ENCODE assay signal across 21 mouse cellular contexts in the genomic region with DNA sequence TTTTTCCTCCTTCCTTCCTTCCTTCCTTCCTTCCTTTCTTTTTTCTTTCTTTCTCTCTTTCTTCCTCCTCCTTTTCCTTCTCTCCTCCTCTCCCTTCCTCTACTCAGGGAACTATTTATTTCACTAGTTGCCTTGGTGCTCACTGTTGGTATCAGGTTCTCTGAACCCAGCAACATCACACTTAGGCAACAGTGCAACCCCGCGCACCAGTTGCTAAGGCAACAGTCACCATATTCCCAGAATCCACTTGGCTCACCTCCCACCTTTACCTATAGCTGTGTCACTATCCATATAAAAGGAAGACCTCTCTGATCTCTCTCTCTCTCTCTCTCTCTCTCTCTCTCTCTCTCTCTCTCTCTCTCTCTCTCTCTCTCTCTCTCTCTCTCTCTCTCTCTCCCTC. TPM values are rescaled to one million over a fixed set of nuclear protein-coding genes. Genes with fewer than 3 reads are reported as not detected.
"Had no signal": no experiment of that assay in that cellular context is flagged by ENCODE, and none has a peak within 500 bp of the region (broad histone marks: within the 10 kb centered on the region; RNA-seq: fewer than 3 reads in every experiment).

No protein-coding gene starts in this region.

RNA-seq across cellular contexts. Expression of a gene that starts 19.5 kb away (rescaled TPM):
- total RNA-seq: liver, adult 2 months; megakaryocyte progenitor cell, adult 5-6 weeks; megakaryocyte, adult 5-6 weeks; megakaryocyte-erythroid progenitor cell, adult 5-6 weeks; monocyte, adult 5-6 weeks had no signal
- polyA plus RNA-seq: limb, embryonic 10.5 days; limb, embryonic 12.5 days; limb, embryonic 15.5 days; liver, adult 2 months; liver, embryonic 11.5 days; liver, embryonic 12.5 days; liver, embryonic 13.5 days; liver, embryonic 15.5 days; liver, embryonic 16.5 days; liver, postnatal 0 days; lung, embryonic 14.5 days; lung, embryonic 16.5 days; macrophage; midbrain, embryonic 10.5 days; midbrain, embryonic 11.5 days; midbrain, embryonic 12.5 days; neural tube, embryonic 11.5 days had no signal
